Mouse (Mus musculus): ENCODE measurements around the gene Enox1. TPM values are rescaled to one million over a fixed set of nuclear protein-coding genes. Genes with fewer than 3 reads are reported as not detected.

Enox1 gene
- polyA plus RNA-seq, 1 experiment: 0.30 TPM

- 31% methylated on average over 3 of the region's 3 CpGs for WGBS
- TF ChIP-seq POLR2A (IDR thresholded peaks at IDR 0.05; ENCODE audit: low read depth, low read length): no peak
- H3K27ac ChIP-seq (ENCODE audit: insufficient read depth, low read depth, low read length): no peak overlapping the region
- no peak overlapping the region for H3K4me3 ChIP-seq (ENCODE audit: low read depth, low read length)
- no peaks in the 10 kb centered on the region for H3K27me3 ChIP-seq (ENCODE audit: control insufficient read depth, insufficient read depth, low read length)
- no peaks in the 10 kb centered on the region for H3K36me3 ChIP-seq (ENCODE audit: control insufficient read depth, insufficient read depth, low read length)
- H3K4me1 ChIP-seq (ENCODE audit: control insufficient read depth, insufficient read depth, insufficient read length, low read length): no peaks in the 10 kb centered on the region
Measured at GRCm38 (mm10) chr14:77574436-77574835, 417.9 kb downstream of the Enox1 start.

- WGBS: 68% methylated on average over 5 of the region's 5 CpGs
- Histone ChIP-seq H3K4me1 (ENCODE audit: control insufficient read depth, insufficient read depth, insufficient read length, low read length) (no peaks in the 10 kb centered on the region), H3K36me3 (ENCODE audit: control insufficient read depth, insufficient read depth, low read length) (no peaks in the 10 kb centered on the region), H3K4me3 (ENCODE audit: low read depth, low read length) (no peak overlapping the region), H3K27me3 (ENCODE audit: control insufficient read depth, insufficient read depth, low read length) (no peaks in the 10 kb centered on the region), H3K27ac (ENCODE audit: insufficient read depth, low read depth, low read length) (no peak overlapping the region)
- TF ChIP-seq CTCF (IDR thresholded peaks at IDR 0.05; ENCODE audit: extremely low read depth, insufficient read length, insufficient replicate concordance, low read depth, low read length): no peak
- no peak for TF ChIP-seq POLR2A (IDR thresholded peaks at IDR 0.05; ENCODE audit: low read depth, low read length)
Measured at GRCm38 (mm10) chr14:77576411-77576810, 419.8 kb downstream of the Enox1 start.

GRCm38 (mm10) chr14:77577481-77578251 is 421.1 kb downstream of the Enox1 start:
- TF ChIP-seq CTCF (IDR thresholded peaks at IDR 0.05; ENCODE audit: extremely low read depth, insufficient read length, insufficient replicate concordance, low read depth, low read length) (no peak), POLR2A (IDR thresholded peaks at IDR 0.05; ENCODE audit: low read depth, low read length) (no peak)
- 76% methylated on average over 18 of the region's 18 CpGs for WGBS
- no peaks in the 10 kb centered on the region for H3K36me3 ChIP-seq (ENCODE audit: control insufficient read depth, insufficient read depth, low read length)
- no peak overlapping the region for H3K27ac ChIP-seq (ENCODE audit: insufficient read depth, low read depth, low read length)
- no peaks in the 10 kb centered on the region for H3K27me3 ChIP-seq (ENCODE audit: control insufficient read depth, insufficient read depth, low read length)
- no peaks in the 10 kb centered on the region for H3K4me1 ChIP-seq (ENCODE audit: control insufficient read depth, insufficient read depth, insufficient read length, low read length)
- H3K4me3 ChIP-seq (ENCODE audit: low read depth, low read length): no peak overlapping the region

- Histone ChIP-seq H3K27ac (ENCODE audit: insufficient read depth, low read depth, low read length) (no peak overlapping the region), H3K27me3 (ENCODE audit: control insufficient read depth, insufficient read depth, low read length) (no peaks in the 10 kb centered on the region), H3K36me3 (ENCODE audit: control insufficient read depth, insufficient read depth, low read length) (no peaks in the 10 kb centered on the region), H3K4me3 (ENCODE audit: low read depth, low read length) (no peak overlapping the region), H3K4me1 (ENCODE audit: control insufficient read depth, insufficient read depth, insufficient read length, low read length) (no peaks in the 10 kb centered on the region)
- TF ChIP-seq CTCF (IDR thresholded peaks at IDR 0.05; ENCODE audit: extremely low read depth, insufficient read length, insufficient replicate concordance, low read depth, low read length): no peak
- TF ChIP-seq POLR2A (IDR thresholded peaks at IDR 0.05; ENCODE audit: low read depth, low read length): no peak
- WGBS: 69% methylated on average over 7 of the region's 7 CpGs
Measured at GRCm38 (mm10) chr14:77578355-77578754, 421.8 kb downstream of the Enox1 start.

GRCm38 (mm10) chr14:77580106-77580936 is 423.8 kb downstream of the Enox1 start:
- Histone ChIP-seq H3K27ac (ENCODE audit: insufficient read depth, low read depth, low read length) (no peak overlapping the region), H3K4me1 (ENCODE audit: control insufficient read depth, insufficient read depth, insufficient read length, low read length) (no peaks in the 10 kb centered on the region), H3K4me3 (ENCODE audit: low read depth, low read length) (no peak overlapping the region), H3K36me3 (ENCODE audit: control insufficient read depth, insufficient read depth, low read length) (no peaks in the 10 kb centered on the region), H3K27me3 (ENCODE audit: control insufficient read depth, insufficient read depth, low read length) (no peaks in the 10 kb centered on the region)
- TF ChIP-seq CTCF (IDR thresholded peaks at IDR 0.05; ENCODE audit: extremely low read depth, insufficient read length, insufficient replicate concordance, low read depth, low read length) (no peak), POLR2A (IDR thresholded peaks at IDR 0.05; ENCODE audit: low read depth, low read length) (no peak)
- 53% methylated on average over 14 of the region's 14 CpGs for WGBS

GRCm38 (mm10) chr14:77580937-77581270 is 424.3 kb downstream of the Enox1 start:
- H3K27me3 ChIP-seq (ENCODE audit: control insufficient read depth, insufficient read depth, low read length): no peaks in the 10 kb centered on the region
- H3K27ac ChIP-seq (ENCODE audit: insufficient read depth, low read depth, low read length): no peak overlapping the region
- TF ChIP-seq POLR2A (IDR thresholded peaks at IDR 0.05; ENCODE audit: low read depth, low read length): no peak
- TF ChIP-seq CTCF (IDR thresholded peaks at IDR 0.05; ENCODE audit: extremely low read depth, insufficient read length, insufficient replicate concordance, low read depth, low read length): no peak
- H3K4me3 ChIP-seq (ENCODE audit: low read depth, low read length): no peak overlapping the region
- no peaks in the 10 kb centered on the region for H3K36me3 ChIP-seq (ENCODE audit: control insufficient read depth, insufficient read depth, low read length)
- 67% methylated on average over 5 of the region's 5 CpGs for WGBS
- H3K4me1 ChIP-seq (ENCODE audit: control insufficient read depth, insufficient read depth, insufficient read length, low read length): no peaks in the 10 kb centered on the region

- TF ChIP-seq POLR2A (IDR thresholded peaks at IDR 0.05; ENCODE audit: low read depth, low read length) (no peak), CTCF (IDR thresholded peaks at IDR 0.05; ENCODE audit: extremely low read depth, insufficient read length, insufficient replicate concordance, low read depth, low read length) (no peak)
- WGBS: 74% methylated on average over 6 of the region's 6 CpGs
Measured at GRCm38 (mm10) chr14:77581616-77582015, 425.1 kb downstream of the Enox1 start.

More at GRCm38 (mm10) chr14:77581616-77582015, 425.1 kb downstream of the Enox1 start:
- H3K27ac ChIP-seq (ENCODE audit: insufficient read depth, low read depth, low read length): no peak overlapping the region
- H3K4me1 ChIP-seq (ENCODE audit: control insufficient read depth, insufficient read depth, insufficient read length, low read length): no peaks in the 10 kb centered on the region
- H3K36me3 ChIP-seq (ENCODE audit: control insufficient read depth, insufficient read depth, low read length): no peaks in the 10 kb centered on the region
- H3K4me3 ChIP-seq (ENCODE audit: low read depth, low read length): no peak overlapping the region
- no peaks in the 10 kb centered on the region for H3K27me3 ChIP-seq (ENCODE audit: control insufficient read depth, insufficient read depth, low read length)
